Comparison of ENCODE assay signal across 15 mouse cellular contexts in the genomic region with DNA sequence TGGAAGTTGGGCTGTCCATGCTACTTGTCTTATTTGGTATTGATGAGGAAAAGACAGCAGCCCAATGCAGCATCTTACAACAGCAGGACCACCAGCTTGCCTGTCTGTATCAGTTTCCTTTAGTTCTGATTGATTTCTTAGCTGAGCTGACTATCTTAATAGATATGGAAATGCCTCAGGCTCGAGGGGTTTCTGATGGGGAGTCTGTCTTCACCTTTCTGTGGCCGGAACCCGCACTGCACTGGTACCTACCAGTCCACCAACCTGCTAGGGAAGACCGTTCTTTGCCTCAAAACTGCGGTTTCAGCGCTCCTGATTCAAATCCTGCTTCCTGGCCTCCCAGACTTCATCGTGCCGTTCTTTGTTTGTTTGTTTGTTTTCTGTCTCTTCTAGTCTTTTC. TPM values are rescaled to one million over a fixed set of nuclear protein-coding genes. Genes with fewer than 3 reads are reported as not detected.
DNase-seq lines count a peak whose midpoint lies in the region; ATAC-seq lines count a peak whose summit lies in the region.
"Had no signal": no experiment of that assay in that cellular context is flagged by ENCODE, and none has a peak within 500 bp of the region (broad histone marks: within the 10 kb centered on the region; RNA-seq: fewer than 3 reads in every experiment).

No protein-coding gene starts in this region.

- no peaks in the 10 kb centered on the region for H3K9me3 ChIP-seq in heart, embryonic 10.5 days
- no peaks in the 10 kb centered on the region for H3K9me3 ChIP-seq in hindbrain, embryonic 12.5 days (replicated peaks)
- no peaks in the 10 kb centered on the region for H3K9me3 ChIP-seq in midbrain, embryonic 12.5 days
- no peaks in the 10 kb centered on the region for H3K9me3 ChIP-seq in neural tube, embryonic 15.5 days (replicated peaks)
- H3K9me3 ChIP-seq in intestine, embryonic 15.5 days = no peaks in the 10 kb centered on the region
- no peaks in the 10 kb centered on the region for H3K9me3 ChIP-seq in liver, embryonic 12.5 days (replicated peaks)
- H3K9me3 ChIP-seq in intestine, embryonic 16.5 days (ENCODE audit: control insufficient read depth, low read length) = 0 out of 2 replicates have a peak, but pooled peaks cover 3% of the 10 kb centered on the region
- H3K9me3 ChIP-seq: limb, embryonic 13.5 days had no signal

- DNase-seq in heart, embryonic 10.5 days (ENCODE audit: low spot score) = no peak
- DNase-seq in heart, postnatal 4 days = no peak
- DNase-seq: adrenal gland, adult 2 months; heart, adult 2 months; heart, postnatal 14 days; kidney, adult 2 months; layer of hippocampus, adult 9-11 months had no signal

- peak overlapping the region; percentile 59; the same call in 1 of the 2 replicates for H3K4me2 ChIP-seq in hindbrain, embryonic 12.5 days (replicated peaks)
- peak overlapping the region; percentile 65 for H3K4me2 ChIP-seq in midbrain, embryonic 12.5 days (replicated peaks)
- H3K4me2 ChIP-seq in neural tube, embryonic 15.5 days = peak overlapping the region; percentile 80
- H3K4me2 ChIP-seq in intestine, embryonic 15.5 days (replicated peaks) = no peak overlapping the region
- no peak overlapping the region for H3K4me2 ChIP-seq in liver, embryonic 12.5 days
- no peak overlapping the region for H3K4me2 ChIP-seq in intestine, embryonic 16.5 days (ENCODE audit: low read depth, low read length)

- peaks cover 63% of the 10 kb centered on the region for H3K4me1 ChIP-seq in heart, embryonic 10.5 days
- H3K4me1 ChIP-seq in hindbrain, embryonic 12.5 days = peaks cover 80% of the 10 kb centered on the region
- peaks cover 82% of the 10 kb centered on the region for H3K4me1 ChIP-seq in midbrain, embryonic 12.5 days
- H3K4me1 ChIP-seq in neural tube, embryonic 15.5 days = peaks cover 55% of the 10 kb centered on the region
- H3K4me1 ChIP-seq in intestine, embryonic 15.5 days (replicated peaks) = peaks cover 16% of the 10 kb centered on the region
- H3K4me1 ChIP-seq in liver, embryonic 12.5 days = peaks cover 11% of the 10 kb centered on the region; the same call in 1 of the 2 replicates
- H3K4me1 ChIP-seq in intestine, embryonic 16.5 days (ENCODE audit: control insufficient read depth, insufficient read depth, low read length) = peaks cover 8% of the 10 kb centered on the region

- WGBS in heart, embryonic 10.5 days = 15% methylated on average over 8 of the region's 8 CpGs
- 15% methylated on average over 8 of the region's 8 CpGs for WGBS in hindbrain, embryonic 12.5 days
- 4% methylated on average over 8 of the region's 8 CpGs for WGBS in midbrain, embryonic 12.5 days
- 15% methylated on average over 8 of the region's 8 CpGs for WGBS in neural tube, embryonic 15.5 days
- WGBS in intestine, embryonic 15.5 days = 52% methylated on average over 8 of the region's 8 CpGs
- WGBS in liver, embryonic 12.5 days (ENCODE audit: insufficient replicate concordance) = 9% methylated on average over 8 of the region's 8 CpGs
- 55% methylated on average over 8 of the region's 8 CpGs for WGBS in intestine, embryonic 16.5 days

- 0 out of 2 replicates have a peak overlapping the region, but pooled peaks have one; percentile 35 for H3K9ac ChIP-seq in hindbrain, embryonic 12.5 days
- H3K9ac ChIP-seq in midbrain, embryonic 12.5 days (replicated peaks) = peak overlapping the region; percentile 66; the same call in 1 of the 2 replicates
- no peak overlapping the region for H3K9ac ChIP-seq in neural tube, embryonic 15.5 days (replicated peaks)
- no peak overlapping the region for H3K9ac ChIP-seq in intestine, embryonic 15.5 days
- no peak overlapping the region for H3K9ac ChIP-seq in liver, embryonic 12.5 days
- no peak overlapping the region for H3K9ac ChIP-seq in intestine, embryonic 16.5 days (ENCODE audit: low read depth, low read length)

- no peak for ATAC-seq in hindbrain, embryonic 12.5 days (ENCODE audit: low FRiP score)
- no peak for ATAC-seq in midbrain, embryonic 12.5 days (ENCODE audit: low FRiP score, low read depth)
- ATAC-seq in neural tube, embryonic 15.5 days (ENCODE audit: low FRiP score) = no peak
- no peak for ATAC-seq in intestine, embryonic 15.5 days
- no peak for ATAC-seq in liver, embryonic 12.5 days
- ATAC-seq in intestine, embryonic 16.5 days = no peak

- H3K27ac ChIP-seq in heart, embryonic 10.5 days = no peak overlapping the region; the same call in 1 of the 2 replicates
- H3K27ac ChIP-seq in hindbrain, embryonic 12.5 days = peak overlapping the region; percentile 90
- peak overlapping the region; percentile 98 for H3K27ac ChIP-seq in midbrain, embryonic 12.5 days (replicated peaks)
- no peak overlapping the region for H3K27ac ChIP-seq in neural tube, embryonic 15.5 days (replicated peaks)
- H3K27ac ChIP-seq in intestine, embryonic 15.5 days = no peak overlapping the region
- H3K27ac ChIP-seq in liver, embryonic 12.5 days = no peak overlapping the region
- H3K27ac ChIP-seq in intestine, embryonic 16.5 days (ENCODE audit: low read length) = no peak overlapping the region
- H3K27ac ChIP-seq: heart, adult 2 months; limb, embryonic 13.5 days had no signal

- peaks cover 41% of the 10 kb centered on the region; the same call in 1 of the 2 replicates for H3K27me3 ChIP-seq in heart, embryonic 10.5 days (ENCODE audit: insufficient read depth, poor library complexity, severe bottlenecking)
- H3K27me3 ChIP-seq in hindbrain, embryonic 12.5 days = no peaks in the 10 kb centered on the region
- no peaks in the 10 kb centered on the region for H3K27me3 ChIP-seq in midbrain, embryonic 12.5 days
- H3K27me3 ChIP-seq in neural tube, embryonic 15.5 days (replicated peaks) = no peaks in the 10 kb centered on the region
- H3K27me3 ChIP-seq in intestine, embryonic 15.5 days (replicated peaks) = peaks cover 18% of the 10 kb centered on the region
- H3K27me3 ChIP-seq in liver, embryonic 12.5 days (replicated peaks) = peaks cover 98% of the 10 kb centered on the region
- H3K27me3 ChIP-seq in intestine, embryonic 16.5 days (replicated peaks; ENCODE audit: control insufficient read depth, insufficient read depth, low read length) = peaks cover 10% of the 10 kb centered on the region

- peak overlapping the region; percentile 66; the same call in 1 of the 2 replicates for H3K4me3 ChIP-seq in heart, embryonic 10.5 days
- no peak overlapping the region for H3K4me3 ChIP-seq in hindbrain, embryonic 12.5 days
- H3K4me3 ChIP-seq in midbrain, embryonic 12.5 days = 0 out of 2 replicates have a peak overlapping the region, but pooled peaks have one; percentile 40
- H3K4me3 ChIP-seq in neural tube, embryonic 15.5 days (replicated peaks) = no peak overlapping the region
- H3K4me3 ChIP-seq in intestine, embryonic 15.5 days (replicated peaks) = no peak overlapping the region
- no peak overlapping the region for H3K4me3 ChIP-seq in liver, embryonic 12.5 days
- no peak overlapping the region for H3K4me3 ChIP-seq in intestine, embryonic 16.5 days (ENCODE audit: low read length)

- H3K36me3 ChIP-seq in heart, embryonic 10.5 days = no peaks in the 10 kb centered on the region
- peaks cover 3% of the 10 kb centered on the region; the same call in 1 of the 2 replicates for H3K36me3 ChIP-seq in hindbrain, embryonic 12.5 days
- peaks cover 18% of the 10 kb centered on the region for H3K36me3 ChIP-seq in midbrain, embryonic 12.5 days
- no peaks in the 10 kb centered on the region for H3K36me3 ChIP-seq in neural tube, embryonic 15.5 days
- no peaks in the 10 kb centered on the region for H3K36me3 ChIP-seq in intestine, embryonic 15.5 days
- no peaks in the 10 kb centered on the region for H3K36me3 ChIP-seq in liver, embryonic 12.5 days
- H3K36me3 ChIP-seq in intestine, embryonic 16.5 days (ENCODE audit: control insufficient read depth, insufficient read depth, low read length) = no peaks in the 10 kb centered on the region
- H3K36me3 ChIP-seq: limb, embryonic 13.5 days had no signal

RNA-seq across cellular contexts. Expression of gene Igdcc3, which starts 20.9 kb away (rescaled TPM):
- 26.8 and 65.0 TPM in 2 replicates for polyA plus RNA-seq in heart, embryonic 10.5 days (2016; fragmentation: Nextera tagmentation; extraction: Ambion mirVana)
- under 1 TPM; 0.43 to 0.52 TPM for total RNA-seq in heart, postnatal 4 days (2021)
- polyA plus RNA-seq in hindbrain, embryonic 12.5 days (2016; fragmentation: Nextera tagmentation; extraction: Ambion mirVana) = 30.9 and 34.4 TPM in 2 replicates
- polyA plus RNA-seq in midbrain, embryonic 12.5 days (2016; fragmentation: Nextera tagmentation; extraction: Ambion mirVana) = 62.1 and 74.7 TPM in 2 replicates
- 7.9 and 8.9 TPM in 2 replicates for polyA plus RNA-seq in neural tube, embryonic 15.5 days (2015; fragmentation: Nextera tagmentation; extraction: Ambion mirVana)
- polyA plus RNA-seq in intestine, embryonic 15.5 days (2015; fragmentation: Nextera tagmentation; extraction: Ambion mirVana) = 0.99 and 1.4 TPM in 2 replicates
- 0.75 and 0.79 TPM in 2 replicates for polyA plus RNA-seq in liver, embryonic 12.5 days (2016; fragmentation: Nextera tagmentation; extraction: Ambion mirVana)
- polyA plus RNA-seq in intestine, embryonic 16.5 days (2015; fragmentation: Nextera tagmentation; extraction: Ambion mirVana) = 0.12 and 0.60 TPM in 2 replicates
- total RNA-seq: monocyte, adult 5-6 weeks had no signal

RNA-seq across cellular contexts. Expression of gene Parp16, which starts 33.3 kb away (rescaled TPM):
- 4.8 and 5.8 TPM in 2 replicates for polyA plus RNA-seq in heart, embryonic 10.5 days (2016; fragmentation: Nextera tagmentation; extraction: Ambion mirVana)
- total RNA-seq in heart, postnatal 4 days (2021) = 1 to 10 TPM; 3.7 to 3.8 TPM
- polyA plus RNA-seq in hindbrain, embryonic 12.5 days (2016; fragmentation: Nextera tagmentation; extraction: Ambion mirVana) = 5.8 and 6.4 TPM in 2 replicates
- 5.6 and 6.5 TPM in 2 replicates for polyA plus RNA-seq in midbrain, embryonic 12.5 days (2016; fragmentation: Nextera tagmentation; extraction: Ambion mirVana)
- 6.4 and 8.9 TPM in 2 replicates for polyA plus RNA-seq in neural tube, embryonic 15.5 days (2015; fragmentation: Nextera tagmentation; extraction: Ambion mirVana)
- 9.4 and 9.7 TPM in 2 replicates for polyA plus RNA-seq in intestine, embryonic 15.5 days (2015; fragmentation: Nextera tagmentation; extraction: Ambion mirVana)
- 7.7 and 8.6 TPM in 2 replicates for polyA plus RNA-seq in liver, embryonic 12.5 days (2016; fragmentation: Nextera tagmentation; extraction: Ambion mirVana)
- 10.8 and 11.0 TPM in 2 replicates for polyA plus RNA-seq in intestine, embryonic 16.5 days (2015; fragmentation: Nextera tagmentation; extraction: Ambion mirVana)

Comparison
In these comparisons a context has a peak if more than half of its experiments do, and no peak if none do; other contexts are left out.
1. H3K27ac ChIP-seq: peak in hindbrain, embryonic 12.5 days (single experiment) and midbrain, embryonic 12.5 days (single experiment); none in heart, embryonic 10.5 days (single experiment), neural tube, embryonic 15.5 days (single experiment), intestine, embryonic 15.5 days (single experiment), liver, embryonic 12.5 days (single experiment) and intestine, embryonic 16.5 days (single experiment).
2. H3K4me3 ChIP-seq: peak in heart, embryonic 10.5 days (single experiment) and midbrain, embryonic 12.5 days (single experiment); none in hindbrain, embryonic 12.5 days (single experiment), neural tube, embryonic 15.5 days (single experiment), intestine, embryonic 15.5 days (single experiment), liver, embryonic 12.5 days (single experiment) and intestine, embryonic 16.5 days (single experiment).
3. H3K4me2 ChIP-seq: peak in hindbrain, embryonic 12.5 days (single experiment), midbrain, embryonic 12.5 days (single experiment) and neural tube, embryonic 15.5 days (single experiment); none in intestine, embryonic 15.5 days (single experiment), liver, embryonic 12.5 days (single experiment) and intestine, embryonic 16.5 days (single experiment).
4. H3K9ac ChIP-seq: peak in hindbrain, embryonic 12.5 days (single experiment) and midbrain, embryonic 12.5 days (single experiment); none in neural tube, embryonic 15.5 days (single experiment), intestine, embryonic 15.5 days (single experiment), liver, embryonic 12.5 days (single experiment) and intestine, embryonic 16.5 days (single experiment).